Mouse (Mus musculus): ENCODE results near the gene Jpt2. TPM values are rescaled to one million over a fixed set of nuclear protein-coding genes. Genes with fewer than 3 reads are reported as not detected.

The Jpt2 gene
- total and polyA plus RNA-seq, 2 experiments from 2014 or later, result 61.2 to 68.5 TPM

GRCm38 (mm10) chr17:24923246-24923645 lies 37.2 kb downstream of the Jpt2 start:
- DNase-seq (ENCODE audit: low spot score) (no peak), ATAC-seq (no peak)
- H3K9me3 ChIP-seq (ENCODE audit: low read length), result no peaks in the 10 kb centered on the region
- no peaks in the 10 kb centered on the region for H3K27me3 ChIP-seq (ENCODE audit: insufficient read depth, low read length)
- H3K4me3 ChIP-seq (ENCODE audit: low read length), result no peak overlapping the region
- WGBS, result 94% methylated on average over 1 of the region's 1 CpGs
- peaks cover 78% of the 10 kb centered on the region for H3K36me3 ChIP-seq (ENCODE audit: insufficient read depth, low read length)
- no peak for TF ChIP-seq CTCF (IDR thresholded peaks at IDR 0.05; ENCODE audit: low read depth)
- no peak overlapping the region for H3K4me2 ChIP-seq (ENCODE audit: low read depth, low read length)
- no peak overlapping the region for H3K9ac ChIP-seq (replicated peaks; ENCODE audit: low read length)
- H3K27ac ChIP-seq, result no peak overlapping the region
- H3K4me1 ChIP-seq (ENCODE audit: insufficient read depth, low read length), result no peaks in the 10 kb centered on the region

GRCm38 (mm10) chr17:24913984-24914383 lies 46.5 kb downstream of the Jpt2 start:
- Histone ChIP-seq H3K9ac (replicated peaks; ENCODE audit: low read length) (no peak overlapping the region), H3K36me3 (ENCODE audit: insufficient read depth, low read length) (peaks cover 91% of the 10 kb centered on the region), H3K9me3 (ENCODE audit: low read length) (no peaks in the 10 kb centered on the region), H3K4me2 (ENCODE audit: low read depth, low read length) (no peak overlapping the region), H3K4me1 (ENCODE audit: insufficient read depth, low read length) (no peaks in the 10 kb centered on the region), H3K4me3 (ENCODE audit: low read length) (no peak overlapping the region), H3K27me3 (ENCODE audit: insufficient read depth, low read length) (no peaks in the 10 kb centered on the region), H3K27ac (no peak overlapping the region)
- TF ChIP-seq CTCF (IDR thresholded peaks at IDR 0.05; ENCODE audit: low read depth), result no peak
- DNase-seq (ENCODE audit: low spot score) (no peak), ATAC-seq (no peak)

GRCm38 (mm10) chr17:24907591-24907990 lies 52.9 kb downstream of the Jpt2 start:
- TF ChIP-seq CTCF (IDR thresholded peaks at IDR 0.05; ENCODE audit: low read depth), result no peak
- H3K4me3 ChIP-seq (ENCODE audit: low read length), result no peak overlapping the region
- ATAC-seq (no peak), DNase-seq (ENCODE audit: low spot score) (no peak)
- no peaks in the 10 kb centered on the region for H3K27me3 ChIP-seq (ENCODE audit: insufficient read depth, low read length)
- H3K9ac ChIP-seq (replicated peaks; ENCODE audit: low read length), result no peak overlapping the region
- WGBS, result 82% methylated on average over 2 of the region's 2 CpGs
- no peak overlapping the region for H3K27ac ChIP-seq
- no peaks in the 10 kb centered on the region for H3K9me3 ChIP-seq (ENCODE audit: low read length)
- no peaks in the 10 kb centered on the region for H3K4me1 ChIP-seq (ENCODE audit: insufficient read depth, low read length)
- H3K36me3 ChIP-seq (ENCODE audit: insufficient read depth, low read length), result peaks cover 93% of the 10 kb centered on the region
- H3K4me2 ChIP-seq (ENCODE audit: low read depth, low read length), result no peak overlapping the region

GRCm38 (mm10) chr17:24903767-24904166 lies 56.7 kb downstream of the Jpt2 start:
- no peak overlapping the region for H3K27ac ChIP-seq
- H3K9ac ChIP-seq (replicated peaks; ENCODE audit: low read length), result no peak overlapping the region
- WGBS, result 93% methylated on average over 9 of the region's 9 CpGs
- H3K4me2 ChIP-seq (ENCODE audit: low read depth, low read length), result no peak overlapping the region
- H3K27me3 ChIP-seq (ENCODE audit: insufficient read depth, low read length), result no peaks in the 10 kb centered on the region
- H3K4me1 ChIP-seq (ENCODE audit: insufficient read depth, low read length), result no peaks in the 10 kb centered on the region
- no peaks in the 10 kb centered on the region for H3K9me3 ChIP-seq (ENCODE audit: low read length)
- no peak for TF ChIP-seq CTCF (IDR thresholded peaks at IDR 0.05; ENCODE audit: low read depth)
- no peak for DNase-seq (ENCODE audit: low spot score)
- H3K4me3 ChIP-seq (ENCODE audit: low read length), result no peak overlapping the region
- peaks cover 100% of the 10 kb centered on the region for H3K36me3 ChIP-seq (ENCODE audit: insufficient read depth, low read length)
- ATAC-seq, result no peak

GRCm38 (mm10) chr17:24902671-24903474 lies 57.6 kb downstream of the Jpt2 start:
- 70% methylated on average over 9 of the region's 9 CpGs for WGBS

GRCm38 (mm10) chr17:24902124-24902523 lies 58.4 kb downstream of the Jpt2 start:
- peaks cover 5% of the 10 kb centered on the region; the same call in 1 of the 2 replicates for H3K4me1 ChIP-seq (ENCODE audit: insufficient read depth, low read length)
- H3K9ac ChIP-seq (replicated peaks; ENCODE audit: low read length), result no peak overlapping the region
- ATAC-seq (no peak), DNase-seq (ENCODE audit: low spot score) (no peak)
- peaks cover 93% of the 10 kb centered on the region for H3K36me3 ChIP-seq (ENCODE audit: insufficient read depth, low read length)
- no peak overlapping the region for H3K4me3 ChIP-seq (ENCODE audit: low read length)
- H3K9me3 ChIP-seq (ENCODE audit: low read length), result no peaks in the 10 kb centered on the region
- H3K27me3 ChIP-seq (ENCODE audit: insufficient read depth, low read length), result no peaks in the 10 kb centered on the region
- H3K4me2 ChIP-seq (ENCODE audit: low read depth, low read length), result no peak overlapping the region
- 95% methylated on average over 5 of the region's 5 CpGs for WGBS
- no peak overlapping the region for H3K27ac ChIP-seq
- TF ChIP-seq CTCF (IDR thresholded peaks at IDR 0.05; ENCODE audit: low read depth), result no peak

More at GRCm38 (mm10) chr17:24902671-24903474, 57.6 kb downstream of the Jpt2 start:
- H3K4me3 ChIP-seq (ENCODE audit: low read length), result no peak overlapping the region
- no peaks in the 10 kb centered on the region for H3K4me1 ChIP-seq (ENCODE audit: insufficient read depth, low read length)
- DNase-seq (ENCODE audit: low spot score) (peak; percentile 32), ATAC-seq (no peak)
- H3K27me3 ChIP-seq (ENCODE audit: insufficient read depth, low read length), result no peaks in the 10 kb centered on the region
- no peak overlapping the region for H3K9ac ChIP-seq (replicated peaks; ENCODE audit: low read length)
- peak; percentile 53 for TF ChIP-seq CTCF (IDR thresholded peaks at IDR 0.05; ENCODE audit: low read depth)
- no peak overlapping the region for H3K4me2 ChIP-seq (ENCODE audit: low read depth, low read length)
- no peak overlapping the region for H3K27ac ChIP-seq
- no peaks in the 10 kb centered on the region for H3K9me3 ChIP-seq (ENCODE audit: low read length)
- H3K36me3 ChIP-seq (ENCODE audit: insufficient read depth, low read length), result peaks cover 100% of the 10 kb centered on the region

GRCm38 (mm10) chr17:24900014-24900413 lies 60.5 kb downstream of the Jpt2 start:
- no peak overlapping the region for H3K9ac ChIP-seq (replicated peaks; ENCODE audit: low read length)
- H3K9me3 ChIP-seq (ENCODE audit: low read length), result no peaks in the 10 kb centered on the region
- DNase-seq (ENCODE audit: low spot score) (no peak), ATAC-seq (no peak)
- H3K4me1 ChIP-seq (ENCODE audit: insufficient read depth, low read length), result peaks cover 10% of the 10 kb centered on the region; the same call in 1 of the 2 replicates
- no peak overlapping the region for H3K27ac ChIP-seq
- peaks cover 72% of the 10 kb centered on the region for H3K36me3 ChIP-seq (ENCODE audit: insufficient read depth, low read length)
- 97% methylated on average over 6 of the region's 6 CpGs for WGBS
- TF ChIP-seq CTCF (IDR thresholded peaks at IDR 0.05; ENCODE audit: low read depth), result no peak
- H3K27me3 ChIP-seq (ENCODE audit: insufficient read depth, low read length), result no peaks in the 10 kb centered on the region
- H3K4me3 ChIP-seq (ENCODE audit: low read length), result no peak overlapping the region
- no peak overlapping the region for H3K4me2 ChIP-seq (ENCODE audit: low read depth, low read length)

All from hindbrain, postnatal 0 days (tissue).